Mouse (Mus musculus): ENCODE results near the gene Sphkap. TPM values are rescaled to one million over a fixed set of nuclear protein-coding genes. Genes with fewer than 3 reads are reported as not detected.

Gene Sphkap
- polyA plus RNA-seq, 1 experiment from 2014 or later, result 3.1 TPM

DNA sequence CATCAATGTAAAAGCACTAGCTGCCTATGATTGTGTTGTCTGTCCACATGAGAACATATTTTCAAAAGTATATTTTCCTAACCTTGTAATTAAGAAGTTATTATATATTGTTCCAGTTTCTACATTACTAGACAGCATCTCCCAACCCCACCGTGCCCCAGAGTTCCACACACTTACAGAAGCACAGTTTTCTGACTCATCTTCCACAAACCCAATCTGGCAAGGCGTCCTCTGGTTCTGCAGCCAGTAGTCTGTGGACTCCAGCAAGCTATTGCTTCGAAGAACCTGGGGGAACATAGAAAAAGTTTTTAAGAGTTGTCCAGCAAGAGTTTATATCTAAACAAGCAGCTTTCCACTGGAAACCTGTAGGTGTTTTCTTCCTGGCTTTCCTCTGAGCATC lies 68.6 kb downstream of the Sphkap start:
- H3K36me3 ChIP-seq (ENCODE audit: control insufficient read depth, insufficient read depth, low read length), result no peaks in the 10 kb centered on the region
- H3K4me2 ChIP-seq (ENCODE audit: low read length), result no peak overlapping the region
- no peak overlapping the region for H3K4me3 ChIP-seq (ENCODE audit: low read depth, low read length)
- H3K27me3 ChIP-seq (replicated peaks; ENCODE audit: control insufficient read depth, insufficient read depth, low read length), result no peaks in the 10 kb centered on the region
- no peaks in the 10 kb centered on the region for H3K9me3 ChIP-seq (ENCODE audit: control insufficient read depth, low read length)
- no peak overlapping the region for H3K9ac ChIP-seq (ENCODE audit: low read length)
- DNase-seq (ENCODE audit: low spot score), result no peak
- H3K27ac ChIP-seq (ENCODE audit: low read depth), result no peak overlapping the region
- 84% methylated on average over 3 of the region's 3 CpGs for WGBS
- ATAC-seq (replicated peaks; ENCODE audit: low FRiP score, low TSS enrichment, low read depth), result no peak
- no peaks in the 10 kb centered on the region for H3K4me1 ChIP-seq (replicated peaks; ENCODE audit: control insufficient read depth, insufficient read depth, low read length)

DNA sequence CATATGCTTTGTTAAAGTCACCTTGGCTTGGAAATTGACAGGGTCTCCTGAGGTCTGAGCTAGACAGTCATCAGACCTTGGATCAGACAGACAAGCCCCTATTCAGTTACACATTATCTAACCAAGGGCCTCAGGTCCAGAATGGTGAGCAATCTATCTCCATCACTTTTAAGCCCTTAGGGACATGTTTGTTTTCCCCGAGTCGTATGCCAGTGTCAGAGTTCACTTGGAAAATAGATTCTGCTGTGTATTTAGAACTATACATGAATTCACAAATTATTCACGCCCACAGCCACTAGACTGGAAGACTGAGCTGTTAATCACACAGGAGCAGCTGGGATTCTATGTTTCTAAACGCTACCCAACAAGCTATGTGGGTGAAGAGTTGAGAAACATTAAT lies 91.1 kb downstream of the Sphkap start:
- 29% methylated on average over 4 of the region's 4 CpGs for WGBS
- H3K4me3 ChIP-seq (ENCODE audit: low read depth, low read length), result no peak overlapping the region
- no peaks in the 10 kb centered on the region for H3K36me3 ChIP-seq (ENCODE audit: control insufficient read depth, insufficient read depth, low read length)
- no peaks in the 10 kb centered on the region for H3K9me3 ChIP-seq (ENCODE audit: control insufficient read depth, low read length)
- H3K9ac ChIP-seq (ENCODE audit: low read length), result no peak overlapping the region
- no peak overlapping the region for H3K4me2 ChIP-seq (ENCODE audit: low read length)
- H3K27me3 ChIP-seq (replicated peaks; ENCODE audit: control insufficient read depth, insufficient read depth, low read length), result no peaks in the 10 kb centered on the region
- ATAC-seq (replicated peaks; ENCODE audit: low FRiP score, low TSS enrichment, low read depth) (no peak), DNase-seq (ENCODE audit: low spot score) (no peak)
- no peak overlapping the region for H3K27ac ChIP-seq (ENCODE audit: low read depth)
- no peaks in the 10 kb centered on the region for H3K4me1 ChIP-seq (replicated peaks; ENCODE audit: control insufficient read depth, insufficient read depth, low read length)

DNA sequence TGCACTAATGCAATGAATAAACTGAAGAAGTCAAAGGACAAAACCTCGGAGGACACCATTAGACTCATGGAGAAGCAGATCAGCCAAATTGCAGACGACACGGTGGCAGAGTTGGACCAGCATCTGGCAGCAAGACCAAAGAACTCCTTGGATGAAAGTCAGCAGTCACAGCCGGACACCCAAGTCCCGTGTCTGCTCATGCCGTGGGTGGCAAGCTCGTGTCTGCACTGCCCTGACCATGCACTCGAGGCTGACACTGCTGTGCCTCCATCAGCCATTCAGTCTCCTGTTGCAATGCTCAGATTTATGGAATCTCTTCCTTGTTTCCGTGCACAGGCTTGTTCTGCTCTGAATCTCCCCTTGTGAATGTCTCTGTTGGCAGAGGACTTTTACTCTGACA lies 92.9 kb downstream of the Sphkap start:
- no peaks in the 10 kb centered on the region for H3K4me1 ChIP-seq (replicated peaks; ENCODE audit: control insufficient read depth, insufficient read depth, low read length)
- no peak overlapping the region for H3K4me3 ChIP-seq (ENCODE audit: low read depth, low read length)
- H3K27ac ChIP-seq (ENCODE audit: low read depth), result no peak overlapping the region
- ATAC-seq (replicated peaks; ENCODE audit: low FRiP score, low TSS enrichment, low read depth), result no peak
- no peak overlapping the region for H3K4me2 ChIP-seq (ENCODE audit: low read length)
- no peak overlapping the region for H3K9ac ChIP-seq (ENCODE audit: low read length)
- no peak for DNase-seq (ENCODE audit: low spot score)
- H3K27me3 ChIP-seq (replicated peaks; ENCODE audit: control insufficient read depth, insufficient read depth, low read length), result no peaks in the 10 kb centered on the region
- no peaks in the 10 kb centered on the region for H3K36me3 ChIP-seq (ENCODE audit: control insufficient read depth, insufficient read depth, low read length)
- 84% methylated on average over 9 of the region's 9 CpGs for WGBS
- H3K9me3 ChIP-seq (ENCODE audit: control insufficient read depth, low read length), result no peaks in the 10 kb centered on the region

DNA sequence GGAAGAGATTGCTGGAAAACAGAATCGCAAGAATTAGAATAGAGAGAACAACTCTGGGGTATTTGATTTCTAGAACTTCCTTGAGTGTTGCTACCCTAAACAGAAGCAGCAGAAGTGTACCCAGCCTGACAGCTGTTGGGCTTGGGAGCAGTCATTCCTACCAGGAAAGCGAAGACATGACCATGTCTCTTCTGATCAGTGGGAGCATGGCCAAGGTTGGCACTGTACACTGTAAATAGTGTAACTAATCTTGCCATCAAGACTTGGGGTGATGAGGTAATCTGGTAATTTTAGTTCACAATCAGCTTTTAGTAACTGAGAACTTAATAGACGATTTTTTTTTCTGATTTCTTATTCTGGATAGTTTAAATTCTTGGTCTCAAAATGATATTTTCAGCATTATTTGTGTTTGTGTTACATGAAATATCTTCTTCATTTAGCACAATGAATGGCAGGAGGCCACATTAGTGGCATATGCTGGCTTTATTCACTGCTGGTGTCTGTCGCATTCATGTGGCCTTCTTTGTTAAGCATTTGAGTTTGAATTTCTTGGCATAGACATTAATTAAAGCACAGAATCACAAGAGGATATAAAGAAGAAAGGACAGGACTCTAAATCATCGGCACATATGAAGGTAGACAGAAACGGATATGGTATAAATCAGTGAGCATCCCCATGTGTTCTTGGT lies 96.2 kb downstream of the Sphkap start:
- Histone ChIP-seq H3K27ac (ENCODE audit: low read depth) (no peak overlapping the region), H3K4me3 (ENCODE audit: low read depth, low read length) (no peak overlapping the region), H3K36me3 (ENCODE audit: control insufficient read depth, insufficient read depth, low read length) (no peaks in the 10 kb centered on the region), H3K4me2 (ENCODE audit: low read length) (no peak overlapping the region), H3K9me3 (ENCODE audit: control insufficient read depth, low read length) (no peaks in the 10 kb centered on the region), H3K27me3 (replicated peaks; ENCODE audit: control insufficient read depth, insufficient read depth, low read length) (no peaks in the 10 kb centered on the region), H3K4me1 (replicated peaks; ENCODE audit: control insufficient read depth, insufficient read depth, low read length) (no peaks in the 10 kb centered on the region), H3K9ac (ENCODE audit: low read length) (no peak overlapping the region)
- 87% methylated on average over 6 of the region's 6 CpGs for WGBS
- no peak for ATAC-seq (replicated peaks; ENCODE audit: low FRiP score, low TSS enrichment, low read depth)
- no peak for DNase-seq (ENCODE audit: low spot score)

DNA sequence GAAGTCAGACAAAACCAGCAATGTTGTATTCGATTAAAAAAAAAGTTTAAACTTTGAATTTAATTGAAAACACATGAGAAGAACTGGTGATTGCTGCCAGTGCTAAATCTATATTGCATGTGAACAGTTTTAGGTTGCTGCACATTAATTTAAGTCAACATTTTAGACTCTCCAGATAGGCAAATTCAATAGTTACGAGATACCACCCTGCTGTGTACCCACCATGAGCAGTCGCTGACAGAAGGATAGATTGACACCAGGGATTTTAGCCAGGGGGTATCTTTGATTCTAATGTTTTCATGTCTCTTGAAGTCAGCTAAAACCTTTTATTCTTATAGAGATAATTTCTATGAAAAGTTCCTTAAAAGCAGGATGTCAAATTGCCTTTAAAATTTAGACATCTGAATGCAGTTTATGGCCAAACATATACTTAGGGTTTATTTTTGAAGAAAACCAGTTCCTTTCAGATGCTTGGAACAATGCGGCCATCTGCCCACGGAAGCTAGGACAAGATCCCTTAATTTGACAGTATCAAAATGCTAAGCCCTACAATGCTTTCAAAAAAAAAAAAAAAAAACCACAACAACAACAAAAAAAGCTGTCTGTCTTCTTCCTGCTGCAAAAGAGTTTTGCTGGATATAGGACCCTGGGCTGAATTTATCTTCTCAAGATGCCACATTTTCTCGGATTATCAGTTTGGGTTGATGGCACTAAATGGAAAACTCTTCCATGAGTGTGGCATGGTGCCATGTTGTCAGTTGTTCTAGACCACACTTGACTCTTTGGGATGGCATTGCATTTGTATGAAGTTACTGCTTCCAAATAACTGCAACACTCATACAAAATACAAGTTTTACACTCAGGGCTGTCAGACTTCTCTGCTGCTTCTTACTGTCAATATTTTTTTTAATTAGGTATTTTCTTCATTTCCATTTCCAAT lies 110.6 kb downstream of the Sphkap start:
- Histone ChIP-seq H3K9me3 (ENCODE audit: control insufficient read depth, low read length) (no peaks in the 10 kb centered on the region), H3K4me2 (ENCODE audit: low read length) (no peak overlapping the region), H3K36me3 (ENCODE audit: control insufficient read depth, insufficient read depth, low read length) (no peaks in the 10 kb centered on the region), H3K27ac (ENCODE audit: low read depth) (no peak overlapping the region), H3K4me3 (ENCODE audit: low read depth, low read length) (no peak overlapping the region), H3K4me1 (replicated peaks; ENCODE audit: control insufficient read depth, insufficient read depth, low read length) (no peaks in the 10 kb centered on the region), H3K27me3 (replicated peaks; ENCODE audit: control insufficient read depth, insufficient read depth, low read length) (no peaks in the 10 kb centered on the region), H3K9ac (ENCODE audit: low read length) (no peak overlapping the region)
- 85% methylated on average over 6 of the region's 6 CpGs for WGBS
- ATAC-seq (replicated peaks; ENCODE audit: low FRiP score, low TSS enrichment, low read depth) (no peak), DNase-seq (ENCODE audit: low spot score) (no peak)

DNA sequence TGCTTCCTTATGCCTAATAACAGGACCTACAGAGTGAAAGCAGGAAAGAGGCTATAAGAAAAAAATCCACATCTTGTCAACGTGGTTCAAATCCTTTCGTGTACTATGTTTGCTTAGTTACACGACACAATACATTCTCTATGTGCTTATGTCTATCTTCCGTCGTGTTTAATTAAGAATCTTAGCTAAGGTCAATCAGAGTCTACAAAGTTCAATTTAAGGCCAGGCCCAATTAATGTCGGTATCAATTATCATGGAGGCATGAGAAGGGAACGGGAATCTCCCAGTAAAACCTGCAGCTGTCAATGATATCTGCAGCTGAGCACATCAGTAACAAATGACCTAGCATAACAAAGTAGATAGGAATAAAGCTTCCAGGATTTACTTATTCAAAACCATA lies 122.1 kb downstream of the Sphkap start:
- H3K4me1 ChIP-seq (replicated peaks; ENCODE audit: control insufficient read depth, insufficient read depth, low read length), result no peaks in the 10 kb centered on the region
- no peaks in the 10 kb centered on the region for H3K27me3 ChIP-seq (replicated peaks; ENCODE audit: control insufficient read depth, insufficient read depth, low read length)
- no peak overlapping the region for H3K4me3 ChIP-seq (ENCODE audit: low read depth, low read length)
- DNase-seq (ENCODE audit: low spot score), result no peak
- no peak for ATAC-seq (replicated peaks; ENCODE audit: low FRiP score, low TSS enrichment, low read depth)
- 72% methylated on average over 7 of the region's 7 CpGs for whole genome bisulfite sequencing
- H3K4me2 ChIP-seq (ENCODE audit: low read length), result no peak overlapping the region
- no peaks in the 10 kb centered on the region for H3K9me3 ChIP-seq (ENCODE audit: control insufficient read depth, low read length)
- no peak overlapping the region for H3K9ac ChIP-seq (ENCODE audit: low read length)
- H3K27ac ChIP-seq (ENCODE audit: low read depth), result no peak overlapping the region
- H3K36me3 ChIP-seq (ENCODE audit: control insufficient read depth, insufficient read depth, low read length), result no peaks in the 10 kb centered on the region

DNA sequence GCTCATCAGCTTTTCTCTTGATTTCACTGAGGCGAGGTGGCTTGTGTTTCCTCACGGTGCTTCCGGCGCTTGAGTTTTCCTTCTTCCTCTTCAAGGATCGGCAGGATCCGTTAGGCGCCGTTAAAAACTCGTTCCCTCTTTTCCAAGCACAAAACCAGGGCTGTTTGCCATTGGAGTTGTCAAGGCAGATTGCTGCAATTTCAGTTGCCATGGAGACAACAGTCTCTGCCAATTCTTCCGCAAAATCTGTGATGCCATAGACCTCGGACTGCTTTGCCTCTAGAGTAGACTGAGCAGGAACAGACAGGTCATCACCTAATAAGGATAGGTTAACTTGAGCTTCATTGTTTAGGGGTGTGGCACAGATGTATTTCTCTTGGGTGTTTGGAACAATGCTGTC lies 131.0 kb downstream of the Sphkap start:
- Histone ChIP-seq H3K4me3 (ENCODE audit: low read depth, low read length) (no peak overlapping the region), H3K4me2 (ENCODE audit: low read length) (no peak overlapping the region), H3K9ac (ENCODE audit: low read length) (no peak overlapping the region), H3K36me3 (ENCODE audit: control insufficient read depth, insufficient read depth, low read length) (no peaks in the 10 kb centered on the region), H3K9me3 (ENCODE audit: control insufficient read depth, low read length) (no peaks in the 10 kb centered on the region), H3K27me3 (replicated peaks; ENCODE audit: control insufficient read depth, insufficient read depth, low read length) (no peaks in the 10 kb centered on the region), H3K4me1 (replicated peaks; ENCODE audit: control insufficient read depth, insufficient read depth, low read length) (no peaks in the 10 kb centered on the region), H3K27ac (ENCODE audit: low read depth) (no peak overlapping the region)
- DNase-seq (ENCODE audit: low spot score) (no peak), ATAC-seq (replicated peaks; ENCODE audit: low FRiP score, low TSS enrichment, low read depth) (no peak)
- WGBS, result 86% methylated on average over 11 of the region's 11 CpGs

DNA sequence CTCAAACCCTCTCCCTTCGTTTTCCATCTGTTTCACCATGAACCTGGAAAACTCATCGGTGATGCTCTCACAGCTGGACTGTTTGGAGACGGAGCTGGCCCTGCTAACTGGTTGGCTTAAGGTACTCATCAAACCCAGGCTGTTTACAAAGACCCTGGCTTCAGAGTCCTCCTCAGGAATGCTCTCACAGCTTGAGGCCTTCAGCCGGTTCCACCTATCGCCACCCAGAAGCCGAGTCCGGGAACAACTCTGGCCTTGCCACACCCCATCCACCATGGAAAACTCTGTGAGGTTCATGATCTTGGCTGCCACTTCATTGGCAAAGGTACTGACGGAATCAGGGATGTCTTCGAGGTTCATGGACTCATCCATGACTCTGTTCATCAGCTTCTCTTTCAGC lies 131.4 kb downstream of the Sphkap start:
- Histone ChIP-seq H3K9me3 (ENCODE audit: control insufficient read depth, low read length) (no peaks in the 10 kb centered on the region), H3K4me2 (ENCODE audit: low read length) (no peak overlapping the region), H3K4me3 (ENCODE audit: low read depth, low read length) (no peak overlapping the region), H3K9ac (ENCODE audit: low read length) (no peak overlapping the region), H3K36me3 (ENCODE audit: control insufficient read depth, insufficient read depth, low read length) (no peaks in the 10 kb centered on the region), H3K4me1 (replicated peaks; ENCODE audit: control insufficient read depth, insufficient read depth, low read length) (no peaks in the 10 kb centered on the region), H3K27ac (ENCODE audit: low read depth) (no peak overlapping the region), H3K27me3 (replicated peaks; ENCODE audit: control insufficient read depth, insufficient read depth, low read length) (no peaks in the 10 kb centered on the region)
- 89% methylated on average over 9 of the region's 9 CpGs for WGBS
- no peak for ATAC-seq (replicated peaks; ENCODE audit: low FRiP score, low TSS enrichment, low read depth)
- DNase-seq (ENCODE audit: low spot score), result no peak

Data from intestine, embryonic 14.5 days (tissue).